Mouse (Mus musculus) kidney, postnatal 36 days (tissue): ENCODE data around the gene Tmem235.

Experiments
- DNase-seq, 2 experiments: peaks; one replicate each; pipeline ENCODE4 v3.0.0; 2021 to 2022; ENCODE audit warnings: mixed read lengths in 2 of 2

The Tmem235 gene

GRCm38 (mm10) chr11:117865988-117866387 lies 5.4 kb downstream of the Tmem235 start:
- peak; percentile 60 to 64 for DNase-seq

- DNase-seq, result peak; percentile 74 to 80
Measured at GRCm38 (mm10) chr11:117870688-117871365, 10.3 kb downstream of the Tmem235 start.

GRCm38 (mm10) chr11:117871376-117871775 lies 10.8 kb downstream of the Tmem235 start:
- no peak for DNase-seq

- DNase-seq, result no peak
Measured at GRCm38 (mm10) chr11:117871911-117872584, 11.5 kb downstream of the Tmem235 start.

GRCm38 (mm10) chr11:117872861-117873608 lies 12.5 kb downstream of the Tmem235 start, which contains the start of gene Tha1:
TSS of gene Tha1 (minus strand) at chr11:117873481.
- DNase-seq, result peak; percentile 91 to 92

- DNase-seq, result peak in 1 of 2 experiments; percentile 48
Measured at GRCm38 (mm10) chr11:117874419-117874818, 13.9 kb downstream of the Tmem235 start.

- no peak for DNase-seq
Measured at GRCm38 (mm10) chr11:117875681-117876080, 15.1 kb downstream of the Tmem235 start.

- DNase-seq, result peak; percentile 42 to 67
Measured at GRCm38 (mm10) chr11:117877917-117878745, 17.6 kb downstream of the Tmem235 start.

GRCm38 (mm10) chr11:117878892-117879291 lies 18.3 kb downstream of the Tmem235 start:
- no peak for DNase-seq

- DNase-seq, result no peak
Measured at GRCm38 (mm10) chr11:117879676-117880075, 19.1 kb downstream of the Tmem235 start.

GRCm38 (mm10) chr11:117880336-117880976 lies 19.9 kb downstream of the Tmem235 start:
- DNase-seq, result no peak

GRCm38 (mm10) chr11:117880977-117881358 lies 20.4 kb downstream of the Tmem235 start:
- no peak for DNase-seq

GRCm38 (mm10) chr11:117881787-117882186 lies 21.2 kb downstream of the Tmem235 start:
- DNase-seq, result peak; percentile 79 to 83

GRCm38 (mm10) chr11:117882208-117882607 lies 21.7 kb downstream of the Tmem235 start:
- peak; percentile 51 to 60 for DNase-seq

- peak in 1 of 2 experiments; percentile 28 for DNase-seq
Measured at GRCm38 (mm10) chr11:117886000-117886399, 25.4 kb downstream of the Tmem235 start.

GRCm38 (mm10) chr11:117888168-117888852 lies 27.8 kb downstream of the Tmem235 start:
- DNase-seq, result no peak

GRCm38 (mm10) chr11:117888853-117889822 lies 28.6 kb downstream of the Tmem235 start:
- DNase-seq, result no peak

GRCm38 (mm10) chr11:117889887-117890340 lies 29.4 kb downstream of the Tmem235 start:
- no peak for DNase-seq

GRCm38 (mm10) chr11:117890519-117891282 lies 30.1 kb downstream of the Tmem235 start:
- DNase-seq, result peak; percentile 57 to 66
